Mouse (Mus musculus) 3T3-L1 (cell line): ENCODE results near the gene 2410004P03Rik.
"Not testable (repeated sequence)": the region's sequence is repeated elsewhere in the genome, so short reads cannot be mapped to it uniquely, and the experiment has no call there.

Source experiments
- DNase-seq: peaks from one replicate; pipeline ENCODE4 v3.0.0-alpha.2; 2015; ENCODE audit warnings: low read depth, low spot score

The 2410004P03Rik gene

GRCm38 (mm10) chr12:17021125-17021524 is 9.6 kb upstream of the 2410004P03Rik start:
- DNase-seq, result not testable (repeated sequence)

GRCm38 (mm10) chr12:17018468-17018867 is 6.9 kb upstream of the 2410004P03Rik start:
- DNase-seq, result peak; percentile 79

- no peak for DNase-seq
Observed at GRCm38 (mm10) chr12:17015711-17016110, 4.2 kb upstream of the 2410004P03Rik start.

GRCm38 (mm10) chr12:17012067-17012899 is 756 bp upstream of the 2410004P03Rik start:
- peak; percentile 57 for DNase-seq

- no peak for DNase-seq
Observed at GRCm38 (mm10) chr12:17009466-17009865, 2.1 kb downstream of the 2410004P03Rik start.

- peak; percentile 62 for DNase-seq
Observed at GRCm38 (mm10) chr12:17001211-17001610, 10.3 kb downstream of the 2410004P03Rik start.

GRCm38 (mm10) chr12:17000628-17001027 is 10.9 kb downstream of the 2410004P03Rik start:
- peak; percentile 40 for DNase-seq

GRCm38 (mm10) chr12:16999739-17000497 is 11.6 kb downstream of the 2410004P03Rik start, which contains the start of gene Pqlc3:
Gene Pqlc3, minus strand, starts transcription at chr12:17000408.
- peak; percentile 93 for DNase-seq

- DNase-seq, result peak; percentile 32
Observed at GRCm38 (mm10) chr12:16999146-16999545, 12.4 kb downstream of the 2410004P03Rik start.

GRCm38 (mm10) chr12:16996886-16997462 is 14.6 kb downstream of the 2410004P03Rik start:
- DNase-seq, result peak; percentile 22

- DNase-seq, result no peak
Observed at GRCm38 (mm10) chr12:16996281-16996680, 15.2 kb downstream of the 2410004P03Rik start.

GRCm38 (mm10) chr12:16994291-16994690 is 17.2 kb downstream of the 2410004P03Rik start:
- no peak for DNase-seq

GRCm38 (mm10) chr12:16992355-16992754 is 19.2 kb downstream of the 2410004P03Rik start:
- no peak for DNase-seq

- no peak for DNase-seq
Observed at GRCm38 (mm10) chr12:16991376-16991775, 20.2 kb downstream of the 2410004P03Rik start.

GRCm38 (mm10) chr12:16985778-16986177 is 25.7 kb downstream of the 2410004P03Rik start:
- DNase-seq, result no peak

- no peak for DNase-seq
Observed at GRCm38 (mm10) chr12:16977120-16977519, 34.4 kb downstream of the 2410004P03Rik start.

GRCm38 (mm10) chr12:16966811-16967210 is 44.7 kb downstream of the 2410004P03Rik start:
- DNase-seq, result peak; percentile 72

- DNase-seq, result no peak
Observed at GRCm38 (mm10) chr12:16963354-16963753, 48.2 kb downstream of the 2410004P03Rik start.

- DNase-seq, result peak; percentile 72
Observed at GRCm38 (mm10) chr12:16958851-16959250, 52.7 kb downstream of the 2410004P03Rik start.
